ENCODE assay signal across 20 mouse cellular contexts in the genomic region with DNA sequence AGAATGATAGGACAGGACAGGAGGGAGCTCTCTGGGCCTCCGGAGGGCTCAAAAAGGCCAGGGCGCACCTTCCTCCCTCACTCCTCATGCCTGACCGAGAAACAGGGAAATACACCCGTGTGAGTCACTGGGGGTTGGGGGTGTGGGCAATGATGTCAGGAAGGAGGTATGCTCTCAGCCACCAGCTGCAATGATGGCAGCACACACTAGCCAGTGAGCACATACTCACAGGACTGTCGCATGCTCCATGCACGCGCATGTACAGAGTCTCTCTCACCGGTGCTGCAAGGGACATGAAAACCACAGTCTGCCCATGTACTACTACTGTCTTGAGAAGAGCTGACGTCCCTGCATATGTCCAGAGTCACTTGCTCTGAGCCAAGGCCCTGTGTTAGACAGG. TPM values are rescaled to one million over a fixed set of nuclear protein-coding genes. Genes with fewer than 3 reads are reported as not detected.
DNase-seq lines count a peak whose midpoint lies in the region; ATAC-seq and TF ChIP-seq lines count a peak whose summit lies in the region.
"Had no signal": no experiment of that assay in that cellular context is flagged by ENCODE, and none has a peak within 500 bp of the region (broad histone marks: within the 10 kb centered on the region; RNA-seq: fewer than 3 reads in every experiment).

No protein-coding gene starts in this region.

- H3K4me2 ChIP-seq in stomach, embryonic 16.5 days (ENCODE audit: low read depth, low read length): no peak overlapping the region
- H3K4me2 ChIP-seq: forebrain, embryonic 15.5 days; liver, embryonic 13.5 days; neural tube, embryonic 13.5 days had no signal

- peak; percentile 91 for DNase-seq in heart, adult 11 months
- no peak for DNase-seq in heart, embryonic 10.5 days (ENCODE audit: low spot score)
- peak; percentile 71 for DNase-seq in urinary bladder, postnatal 14 days (ENCODE audit: low spot score)
- DNase-seq in urinary bladder, postnatal 4 days (ENCODE audit: low spot score in 2 of 2): no peak
- no peak for DNase-seq in cerebellum, postnatal 10 days
- DNase-seq in kidney, adult 2 months: no peak
- DNase-seq: adrenal gland, postnatal 10 days; cerebellum, adult 18-20 months; heart, postnatal 4 days; liver, embryonic 13.5 days; lung, postnatal 14 days; right cerebral cortex, postnatal 14 days had no signal

- peaks cover 12% of the 10 kb centered on the region; the same call in 1 of the 2 replicates for H3K4me1 ChIP-seq in heart, embryonic 10.5 days
- peaks cover 9% of the 10 kb centered on the region for H3K4me1 ChIP-seq in embryonic fibroblast, embryonic 13.5 days (ENCODE audit: control insufficient read depth, insufficient read depth, low read length)
- no peaks in the 10 kb centered on the region for H3K4me1 ChIP-seq in stomach, embryonic 16.5 days (ENCODE audit: control insufficient read depth, insufficient read depth, low read length)
- H3K4me1 ChIP-seq in kidney, adult 2 months (ENCODE audit: control insufficient read depth, insufficient read depth, low read length): no peaks in the 10 kb centered on the region
- H3K4me1 ChIP-seq: embryonic facial prominence, embryonic 10.5 days; forebrain, embryonic 15.5 days; neural tube, embryonic 13.5 days had no signal

- no peaks in the 10 kb centered on the region for H3K36me3 ChIP-seq in heart, embryonic 10.5 days
- H3K36me3 ChIP-seq in stomach, embryonic 16.5 days (ENCODE audit: control insufficient read depth, insufficient read depth, low read length): no peaks in the 10 kb centered on the region
- no peaks in the 10 kb centered on the region for H3K36me3 ChIP-seq in kidney, adult 2 months (ENCODE audit: control insufficient read depth, insufficient read depth, low read length)
- H3K36me3 ChIP-seq: embryonic facial prominence, embryonic 10.5 days; forebrain, embryonic 15.5 days; liver, embryonic 13.5 days; midbrain, embryonic 10.5 days; neural tube, embryonic 13.5 days had no signal

- TF ChIP-seq POLR2A in embryonic fibroblast, embryonic 13.5 days (IDR thresholded peaks at IDR 0.05; ENCODE audit: low read depth, low read length): peak; percentile 38; the same call in 1 of the 2 replicates
- TF ChIP-seq POLR2A in kidney, adult 2 months (IDR thresholded peaks at IDR 0.05; ENCODE audit: low read depth, low read length): no peak

- H3K27ac ChIP-seq in heart, embryonic 10.5 days: no peak overlapping the region; the same call in 1 of the 2 replicates
- peak overlapping the region; percentile 50; the same call in 1 of the 2 replicates for H3K27ac ChIP-seq in embryonic fibroblast, embryonic 13.5 days (ENCODE audit: insufficient read depth, low read length)
- peak overlapping the region; percentile 28 for H3K27ac ChIP-seq in stomach, embryonic 16.5 days (ENCODE audit: low read length)
- no peak overlapping the region for H3K27ac ChIP-seq in kidney, adult 2 months (ENCODE audit: insufficient read depth, low read depth, low read length)
- H3K27ac ChIP-seq: embryonic facial prominence, embryonic 10.5 days; forebrain, embryonic 15.5 days; layer of hippocampus, adult 2 months; liver, embryonic 13.5 days; midbrain, embryonic 10.5 days; neural tube, embryonic 13.5 days had no signal

- no peak overlapping the region for H3K4me3 ChIP-seq in heart, embryonic 10.5 days
- H3K4me3 ChIP-seq in embryonic fibroblast, embryonic 13.5 days (ENCODE audit: insufficient read depth, low read length): no peak overlapping the region
- H3K4me3 ChIP-seq in stomach, embryonic 16.5 days (replicated peaks; ENCODE audit: low read length): no peak overlapping the region
- no peak overlapping the region for H3K4me3 ChIP-seq in kidney, adult 2 months (ENCODE audit: insufficient read depth, low read depth, low read length)
- H3K4me3 ChIP-seq: embryonic facial prominence, embryonic 10.5 days; erythroblast, embryonic 14.5 days; forebrain, embryonic 15.5 days; layer of hippocampus, adult 2 months; liver, embryonic 13.5 days; midbrain, embryonic 10.5 days; neural tube, embryonic 13.5 days had no signal

- ATAC-seq in stomach, embryonic 16.5 days (ENCODE audit: insufficient read depth, low FRiP score): peak; percentile 66
- ATAC-seq: forebrain, embryonic 15.5 days had no signal

- no peaks in the 10 kb centered on the region for H3K27me3 ChIP-seq in heart, embryonic 10.5 days (ENCODE audit: insufficient read depth, poor library complexity, severe bottlenecking)
- no peaks in the 10 kb centered on the region for H3K27me3 ChIP-seq in stomach, embryonic 16.5 days (ENCODE audit: control insufficient read depth, insufficient read depth, low read length)
- no peaks in the 10 kb centered on the region for H3K27me3 ChIP-seq in kidney, adult 2 months (replicated peaks; ENCODE audit: control insufficient read depth, insufficient read depth, low read length)
- H3K27me3 ChIP-seq: forebrain, embryonic 15.5 days; liver, embryonic 13.5 days had no signal

- no peaks in the 10 kb centered on the region for H3K9me3 ChIP-seq in heart, embryonic 10.5 days
- H3K9me3 ChIP-seq in stomach, embryonic 16.5 days (replicated peaks; ENCODE audit: control insufficient read depth, low read length): no peaks in the 10 kb centered on the region
- H3K9me3 ChIP-seq: embryonic facial prominence, embryonic 10.5 days; forebrain, embryonic 15.5 days; liver, embryonic 13.5 days; midbrain, embryonic 10.5 days; neural tube, embryonic 13.5 days had no signal

- TF ChIP-seq CTCF in embryonic fibroblast, embryonic 13.5 days (IDR thresholded peaks at IDR 0.05; ENCODE audit: borderline replicate concordance, insufficient read depth, low read length): no peak
- TF ChIP-seq CTCF in kidney, adult 2 months (conservative IDR thresholded peaks at IDR 0.05; ENCODE audit: insufficient read depth, insufficient read length, low read depth, low read length): no peak

- WGBS in heart, embryonic 10.5 days: 63% methylated on average over 9 of the region's 9 CpGs
- 68% methylated on average over 9 of the region's 9 CpGs for WGBS in stomach, embryonic 16.5 days
- WGBS in kidney, adult 2 months: 72% methylated on average over 9 of the region's 9 CpGs

- no peak overlapping the region for H3K9ac ChIP-seq in stomach, embryonic 16.5 days (ENCODE audit: low read length)
- H3K9ac ChIP-seq: forebrain, embryonic 15.5 days; liver, embryonic 13.5 days; neural tube, embryonic 13.5 days had no signal

RNA-seq across cellular contexts. Expression of gene Snx33, which starts 20.6 kb away (rescaled TPM):
- 8.0 and 8.1 TPM in 2 replicates for polyA plus RNA-seq in heart, embryonic 10.5 days (2016; fragmentation: Nextera tagmentation; extraction: Ambion mirVana)
- polyA plus RNA-seq in embryonic fibroblast, embryonic 13.5 days (2011; ENCODE audit: insufficient read length, low read depth, missing spikeins): 18.1 and 20.7 TPM in 2 replicates
- polyA plus RNA-seq in stomach, embryonic 16.5 days (2015; fragmentation: Nextera tagmentation; extraction: Ambion mirVana): 12.9 and 13.1 TPM in 2 replicates
- polyA plus RNA-seq in kidney, adult 2 months (2012; rRNA removed): 11.8 and 12.0 TPM in 2 replicates
- polyA plus RNA-seq: erythroblast, embryonic 14.5 days had no signal

RNA-seq across cellular contexts. Expression of gene Imp3, which starts 29.7 kb away (rescaled TPM):
- polyA plus RNA-seq in heart, embryonic 10.5 days (2016; fragmentation: Nextera tagmentation; extraction: Ambion mirVana): 54.8 and 65.1 TPM in 2 replicates
- polyA plus RNA-seq in embryonic fibroblast, embryonic 13.5 days (2011; ENCODE audit: insufficient read length, low read depth, missing spikeins): 92.7 and 107 TPM in 2 replicates
- 73.9 and 80.1 TPM in 2 replicates for polyA plus RNA-seq in stomach, embryonic 16.5 days (2015; fragmentation: Nextera tagmentation; extraction: Ambion mirVana)
- polyA plus RNA-seq in kidney, adult 2 months (2012; rRNA removed): 151 and 189 TPM in 2 replicates

RNA-seq across cellular contexts. Expression of gene Cspg4, which starts 42.7 kb away (rescaled TPM):
- polyA plus RNA-seq in heart, embryonic 10.5 days (2016; fragmentation: Nextera tagmentation; extraction: Ambion mirVana): 22.5 and 39.4 TPM in 2 replicates
- polyA plus RNA-seq in embryonic fibroblast, embryonic 13.5 days (2011; ENCODE audit: insufficient read length, low read depth, missing spikeins): 48.4 and 76.1 TPM in 2 replicates
- polyA plus RNA-seq in stomach, embryonic 16.5 days (2015; fragmentation: Nextera tagmentation; extraction: Ambion mirVana): 24.0 and 28.1 TPM in 2 replicates
- polyA plus RNA-seq in kidney, adult 2 months (2012; rRNA removed): 14.5 and 20.5 TPM in 2 replicates
- polyA plus RNA-seq: erythroblast, embryonic 14.5 days had no signal

RNA-seq across cellular contexts. Expression of gene Odf3l1, which starts 43.1 kb away (rescaled TPM):
- polyA plus RNA-seq in heart, embryonic 10.5 days (2016; fragmentation: Nextera tagmentation; extraction: Ambion mirVana): 0.64 and 1.4 TPM in 2 replicates
- polyA plus RNA-seq in embryonic fibroblast, embryonic 13.5 days (2011; ENCODE audit: insufficient read length, low read depth, missing spikeins): not detected in 2 replicates
- 1.2 and 1.3 TPM in 2 replicates for polyA plus RNA-seq in stomach, embryonic 16.5 days (2015; fragmentation: Nextera tagmentation; extraction: Ambion mirVana)
- polyA plus RNA-seq in kidney, adult 2 months (2012; rRNA removed): 1.8 and 2.0 TPM in 2 replicates
- polyA plus RNA-seq: embryonic facial prominence, embryonic 10.5 days; erythroblast, embryonic 14.5 days; forebrain, embryonic 15.5 days; liver, embryonic 13.5 days; midbrain, embryonic 10.5 days; neural tube, embryonic 13.5 days had no signal

RNA-seq across cellular contexts. Expression of gene Snupn, which starts 43.1 kb away (rescaled TPM):
- 24.4 and 27.4 TPM in 2 replicates for polyA plus RNA-seq in heart, embryonic 10.5 days (2016; fragmentation: Nextera tagmentation; extraction: Ambion mirVana)
- polyA plus RNA-seq in embryonic fibroblast, embryonic 13.5 days (2011; ENCODE audit: insufficient read length, low read depth, missing spikeins): 14.1 and 14.5 TPM in 2 replicates
- polyA plus RNA-seq in stomach, embryonic 16.5 days (2015; fragmentation: Nextera tagmentation; extraction: Ambion mirVana): 19.8 and 20.0 TPM in 2 replicates
- 6.5 and 7.7 TPM in 2 replicates for polyA plus RNA-seq in kidney, adult 2 months (2012; rRNA removed)
- polyA plus RNA-seq: erythroblast, embryonic 14.5 days had no signal

Comparison
In these comparisons a context has a peak if more than half of its experiments do, and no peak if none do; other contexts are left out.
1. DNase-seq: peak in heart, adult 11 months (single experiment) and urinary bladder, postnatal 14 days (single experiment); none in heart, embryonic 10.5 days (single experiment), urinary bladder, postnatal 4 days (0 of 2), cerebellum, postnatal 10 days (0 of 2) and kidney, adult 2 months (single experiment).
2. H3K27ac ChIP-seq: peak in embryonic fibroblast, embryonic 13.5 days (single experiment) and stomach, embryonic 16.5 days (single experiment); none in heart, embryonic 10.5 days (single experiment) and kidney, adult 2 months (single experiment).